Mouse (Mus musculus): ENCODE data around the gene Ghr. TPM values are rescaled to one million over a fixed set of nuclear protein-coding genes. Genes with fewer than 3 reads are reported as not detected.
A peak's percentile ranks its signal among the peaks of the same experiment; 100 is the strongest.

The Ghr gene
- 10 to 100 TPM in 1 of 2 experiments, 1 to 10 TPM in 1; 9.9 to 10.7 TPM for total RNA-seq (2021)
- long read RNA-seq, experiment 1, partial matches to known transcripts, result 0 of 3 reads
- long read RNA-seq, experiment 1, other reads (novel, unspliced or antisense), result 3 of 3 reads
- long read RNA-seq, experiment 2, partial matches to known transcripts, result 1 of 6 reads
- long read RNA-seq, experiment 2, other reads (novel, unspliced or antisense), result 2 of 6 reads

GRCm38 (mm10) chr15:3582807-3583636 lies at the start of gene Ghr:
Ghr (minus strand) TSS chr15:3583492.
- peak; percentile 88 to 91 for DNase-seq (ENCODE audit: low spot score in 2 of 2)

- no peak for DNase-seq (ENCODE audit: low spot score in 2 of 2)
Observed at GRCm38 (mm10) chr15:3622746-3623145, 39.5 kb upstream of the Ghr start.

- no peak for DNase-seq (ENCODE audit: low spot score in 2 of 2)
Observed at GRCm38 (mm10) chr15:3620368-3620767, 37.1 kb upstream of the Ghr start.

- DNase-seq (ENCODE audit: low spot score in 2 of 2), result no peak
Observed at GRCm38 (mm10) chr15:3618311-3618710, 35.0 kb upstream of the Ghr start.

- no peak for DNase-seq (ENCODE audit: low spot score in 2 of 2)
Observed at GRCm38 (mm10) chr15:3611961-3612360, 28.7 kb upstream of the Ghr start.

- no peak for DNase-seq (ENCODE audit: low spot score in 2 of 2)
Observed at GRCm38 (mm10) chr15:3607951-3608350, 24.7 kb upstream of the Ghr start.

GRCm38 (mm10) chr15:3602098-3602486 lies 18.8 kb upstream of the Ghr start:
- no peak for DNase-seq (ENCODE audit: low spot score in 2 of 2)

- DNase-seq (ENCODE audit: low spot score in 2 of 2), result no peak
Observed at GRCm38 (mm10) chr15:3601422-3602097, 18.3 kb upstream of the Ghr start.

- no peak for DNase-seq (ENCODE audit: low spot score in 2 of 2)
Observed at GRCm38 (mm10) chr15:3587879-3588278, 4.6 kb upstream of the Ghr start.

- DNase-seq (ENCODE audit: low spot score in 2 of 2), result no peak
Observed at GRCm38 (mm10) chr15:3584361-3584760, 1.1 kb upstream of the Ghr start.

GRCm38 (mm10) chr15:3581861-3582806 lies 1.2 kb downstream of the Ghr start:
- DNase-seq (ENCODE audit: low spot score in 2 of 2), result peak; percentile 18 to 29

- no peak for DNase-seq (ENCODE audit: low spot score in 2 of 2)
Observed at GRCm38 (mm10) chr15:3581337-3581736, 2.0 kb downstream of the Ghr start.

GRCm38 (mm10) chr15:3580216-3580615 lies 3.1 kb downstream of the Ghr start:
- no peak for DNase-seq (ENCODE audit: low spot score in 2 of 2)

- no peak for DNase-seq (ENCODE audit: low spot score in 2 of 2)
Observed at GRCm38 (mm10) chr15:3578286-3578980, 4.9 kb downstream of the Ghr start.

- no peak for DNase-seq (ENCODE audit: low spot score in 2 of 2)
Observed at GRCm38 (mm10) chr15:3569178-3569903, 14.0 kb downstream of the Ghr start.

GRCm38 (mm10) chr15:3564570-3564969 lies 18.7 kb downstream of the Ghr start:
- DNase-seq (ENCODE audit: low spot score in 2 of 2), result no peak

- peak in 1 of 2 experiments; percentile 29 for DNase-seq (ENCODE audit: low spot score in 2 of 2)
Observed at GRCm38 (mm10) chr15:3563929-3564516, 19.3 kb downstream of the Ghr start.

GRCm38 (mm10) chr15:3563473-3563872 lies 19.8 kb downstream of the Ghr start:
- DNase-seq (ENCODE audit: low spot score in 2 of 2), result no peak

GRCm38 (mm10) chr15:3558524-3558923 lies 24.8 kb downstream of the Ghr start:
- no peak for DNase-seq (ENCODE audit: low spot score in 2 of 2)
